Mouse (Mus musculus) T-cell, adult 2 months (primary cell): ENCODE results near the gene Vmn1r232.
A peak's percentile ranks its signal among the peaks of the same experiment; 100 is the strongest.

ENCODE experiments used
- DNase-seq: peaks from one replicate; pipeline ENCODE4 v3.0.0; 2022; ENCODE audit warnings: low spot score

Vmn1r232 gene

GRCm38 (mm10) chr17:20919614-20920013 lies at the start of gene Vmn1r232:
TSS of gene Vmn1r232 (minus strand) at chr17:20919714.
- no peak for DNase-seq

GRCm38 (mm10) chr17:20966681-20967080 lies 47.2 kb upstream of the Vmn1r232 start:
- no peak for DNase-seq

- no peak for DNase-seq
Observed at GRCm38 (mm10) chr17:20965421-20965820, 45.9 kb upstream of the Vmn1r232 start.

GRCm38 (mm10) chr17:20960386-20960785 lies 40.9 kb upstream of the Vmn1r232 start:
- no peak for DNase-seq

GRCm38 (mm10) chr17:20946636-20947035 lies 27.1 kb upstream of the Vmn1r232 start:
- no peak for DNase-seq

- DNase-seq, result peak; percentile 3
Observed at GRCm38 (mm10) chr17:20946026-20946565, 26.6 kb upstream of the Vmn1r232 start.

- peak; percentile 99 for DNase-seq
Observed at GRCm38 (mm10) chr17:20944985-20945891, 25.7 kb upstream of the Vmn1r232 start, which contains the start of gene Ppp2r1a. TSS of gene Ppp2r1a (plus strand) at chr17:20945311.

- no peak for DNase-seq
Observed at GRCm38 (mm10) chr17:20944226-20944625, 24.7 kb upstream of the Vmn1r232 start.

- no peak for DNase-seq
Observed at GRCm38 (mm10) chr17:20904991-20905390, 14.5 kb downstream of the Vmn1r232 start, which contains the start of gene Vmn1r231. TSS of gene Vmn1r231 (minus strand) at chr17:20905091.
